Mouse (Mus musculus) myocyte (in vitro differentiated cells): ENCODE data around the gene Gpc5. TPM values are rescaled to one million over a fixed set of nuclear protein-coding genes. Genes with fewer than 3 reads are reported as not detected.

ENCODE experiments used
- H3K27me3 ChIP-seq: one replicate; pipeline ENCODE4 v1.6.1; 2011; ENCODE audit not compliant: control insufficient read depth, insufficient read depth, insufficient read length
- H3K36me3 ChIP-seq: one replicate; pipeline ENCODE4 v1.6.1; 2011; ENCODE audit not compliant: control insufficient read depth, insufficient read depth
- H3K4me2 ChIP-seq: one replicate; pipeline ENCODE4 v1.6.1; 2011; ENCODE audit warnings: low read depth, control low read depth
- H3K4me3 ChIP-seq: one replicate; pipeline ENCODE4 v1.5.1; 2011; ENCODE audit warnings: mild to moderate bottlenecking, control low read depth, moderate library complexity
- H3K79me2 ChIP-seq: one replicate; pipeline ENCODE4 v1.6.1; 2011; ENCODE audit not compliant: control insufficient read depth, insufficient read depth
- H3ac ChIP-seq: one replicate; pipeline ENCODE4 v1.6.1; 2011; ENCODE audit not compliant: control insufficient read depth, insufficient read length
- CEBPB ChIP-seq: IDR thresholded peaks from 2 replicates; pipeline ENCODE4 v1.6.1; 2011; ENCODE audit warnings: mild to moderate bottlenecking, moderate library complexity; ENCODE audit not compliant: poor library complexity, insufficient read depth, severe bottlenecking
- E2F4 ChIP-seq: IDR thresholded peaks from one replicate; pipeline ENCODE4 v1.6.1; 2011; ENCODE audit warnings: mild to moderate bottlenecking, control low read depth, moderate library complexity; ENCODE audit not compliant: insufficient read depth
- MAX ChIP-seq: IDR thresholded peaks from one replicate; pipeline ENCODE4 v1.6.1; 2011; ENCODE audit warnings: low read depth, mild to moderate bottlenecking, control low read depth
- MYOD1 ChIP-seq, 3 experiments: IDR thresholded peaks; one replicate each; pipeline ENCODE4 v1.6.1; 2011; ENCODE audit warnings: control low read depth in 2 of 3, low read depth in 2 of 3, mild to moderate bottlenecking in 2 of 3, moderate library complexity in 1 of 3; ENCODE audit not compliant: insufficient read length in 2 of 3, control insufficient read depth in 1 of 3
- MYOG ChIP-seq, 3 experiments: IDR thresholded peaks; one replicate each; pipeline ENCODE4 v1.6.1; 2011; ENCODE audit warnings: control low read depth in 2 of 3, low read depth in 2 of 3, mild to moderate bottlenecking in 2 of 3; ENCODE audit not compliant: insufficient read length in 2 of 3, control insufficient read depth in 1 of 3, insufficient read depth in 1 of 3
- POLR2A ChIP-seq: IDR thresholded peaks from one replicate; pipeline ENCODE4 v1.6.1; 2011; ENCODE audit warnings: low read depth, mild to moderate bottlenecking, control low read depth, moderate library complexity; ENCODE audit not compliant: insufficient read length
- POLR2AphosphoS2 ChIP-seq: IDR thresholded peaks from one replicate; pipeline ENCODE4 v1.6.1; 2011; ENCODE audit warnings: low read depth, control low read depth; ENCODE audit not compliant: insufficient read length
- REST ChIP-seq: IDR thresholded peaks from one replicate; pipeline ENCODE4 v1.6.1; 2011; ENCODE audit warnings: mild to moderate bottlenecking, control low read depth, moderate library complexity; ENCODE audit not compliant: insufficient read depth, insufficient read length
- SRF ChIP-seq: IDR thresholded peaks from one replicate; pipeline ENCODE4 v1.6.1; 2011; ENCODE audit warnings: low read depth; ENCODE audit not compliant: control insufficient read depth, insufficient read length
- TCF12 ChIP-seq: IDR thresholded peaks from one replicate; pipeline ENCODE4 v1.6.1; 2011; ENCODE audit warnings: mild to moderate bottlenecking, control low read depth; ENCODE audit not compliant: poor library complexity, insufficient read depth, severe bottlenecking
- TCF3 ChIP-seq: IDR thresholded peaks from one replicate; pipeline ENCODE4 v1.6.1; 2011; ENCODE audit warnings: low read depth, control low read depth; ENCODE audit not compliant: insufficient read length
- USF1 ChIP-seq: IDR thresholded peaks from one replicate; pipeline ENCODE4 v1.6.1; 2011; ENCODE audit warnings: low read depth, mild to moderate bottlenecking, control low read depth, moderate library complexity
- polyA plus RNA-seq: library from polyadenylated mRNA; unstranded; fragments of >200 nt; fragmentation: generic; extraction: Trizol; gene quantifications from one replicate; pipeline ENCODE4 v1.2.1, GENCODE M21; 2012; ENCODE audit warnings: missing spikeins

Gene Gpc5
- polyA plus RNA-seq, 1 experiment: not detected

- no peaks in the 10 kb centered on the region for H3K27me3 ChIP-seq
- no peak overlapping the region for H3K4me2 ChIP-seq
- H3K36me3 ChIP-seq: no peaks in the 10 kb centered on the region
- no peaks in the 10 kb centered on the region for H3K79me2 ChIP-seq
- no peak overlapping the region for H3K4me3 ChIP-seq
- TF ChIP-seq POLR2AphosphoS2: no peak
- no peak for TF ChIP-seq POLR2A
- no peak for TF ChIP-seq MYOD1 (IDR thresholded peaks at IDR 0.05; ENCODE audit: control insufficient read depth in 1 of 3, insufficient read length in 2 of 3, low read depth in 2 of 3)
- no peak for TF ChIP-seq TCF3
- TF ChIP-seq REST: no peak
- no peak for TF ChIP-seq TCF12
- no peak for TF ChIP-seq CEBPB
- TF ChIP-seq MYOG (IDR thresholded peaks at IDR 0.05; ENCODE audit: control insufficient read depth in 1 of 3, insufficient read depth in 1 of 3, insufficient read length in 2 of 3, low read depth in 2 of 3): no peak
- H3ac ChIP-seq: no peak overlapping the region
Measured at GRCm38 (mm10) chr14:116384602-116385001, 1292.6 kb downstream of the Gpc5 start.

GRCm38 (mm10) chr14:116415511-116415910 is 1323.5 kb downstream of the Gpc5 start:
- Histone ChIP-seq H3K4me3 (no peak overlapping the region), H3K27me3 (no peaks in the 10 kb centered on the region), H3K79me2 (no peaks in the 10 kb centered on the region), H3K4me2 (no peak overlapping the region), H3ac (no peak overlapping the region), H3K36me3 (no peaks in the 10 kb centered on the region)
- TF ChIP-seq MYOG (IDR thresholded peaks at IDR 0.05; ENCODE audit: control insufficient read depth in 1 of 3, insufficient read depth in 1 of 3, insufficient read length in 2 of 3, low read depth in 2 of 3) (no peak), POLR2AphosphoS2 (no peak), MYOD1 (IDR thresholded peaks at IDR 0.05; ENCODE audit: control insufficient read depth in 1 of 3, insufficient read length in 2 of 3, low read depth in 2 of 3) (no peak), USF1 (no peak), TCF3 (no peak), SRF (no peak), POLR2A (no peak), E2F4 (no peak), TCF12 (no peak), CEBPB (no peak), MAX (no peak), REST (no peak)

- Histone ChIP-seq H3ac (no peak overlapping the region), H3K4me2 (no peak overlapping the region), H3K27me3 (no peaks in the 10 kb centered on the region), H3K36me3 (no peaks in the 10 kb centered on the region), H3K4me3 (no peak overlapping the region), H3K79me2 (no peaks in the 10 kb centered on the region)
- no peak for TF ChIP-seq CEBPB
- TF ChIP-seq MAX: no peak
- no peak for TF ChIP-seq TCF12
- TF ChIP-seq TCF3: no peak
- TF ChIP-seq POLR2AphosphoS2: no peak
- TF ChIP-seq REST: no peak
- no peak for TF ChIP-seq E2F4
- no peak for TF ChIP-seq MYOD1 (IDR thresholded peaks at IDR 0.05; ENCODE audit: control insufficient read depth in 1 of 3, insufficient read length in 2 of 3, low read depth in 2 of 3)
- TF ChIP-seq USF1: no peak
- no peak for TF ChIP-seq POLR2A
- no peak for TF ChIP-seq MYOG (IDR thresholded peaks at IDR 0.05; ENCODE audit: control insufficient read depth in 1 of 3, insufficient read depth in 1 of 3, insufficient read length in 2 of 3, low read depth in 2 of 3)
- TF ChIP-seq SRF: no peak
Measured at GRCm38 (mm10) chr14:116448219-116448618, 1356.2 kb downstream of the Gpc5 start.

GRCm38 (mm10) chr14:116453356-116453755 is 1361.3 kb downstream of the Gpc5 start:
- Histone ChIP-seq H3K4me3 (no peak overlapping the region), H3K79me2 (no peaks in the 10 kb centered on the region), H3K36me3 (no peaks in the 10 kb centered on the region), H3K4me2 (no peak overlapping the region), H3ac (no peak overlapping the region), H3K27me3 (no peaks in the 10 kb centered on the region)
- TF ChIP-seq TCF12: no peak
- no peak for TF ChIP-seq CEBPB
- no peak for TF ChIP-seq POLR2AphosphoS2
- TF ChIP-seq MYOD1 (IDR thresholded peaks at IDR 0.05; ENCODE audit: control insufficient read depth in 1 of 3, insufficient read length in 2 of 3, low read depth in 2 of 3): no peak
- TF ChIP-seq USF1: no peak
- no peak for TF ChIP-seq TCF3
- no peak for TF ChIP-seq MYOG (IDR thresholded peaks at IDR 0.05; ENCODE audit: control insufficient read depth in 1 of 3, insufficient read depth in 1 of 3, insufficient read length in 2 of 3, low read depth in 2 of 3)
- TF ChIP-seq POLR2A: no peak
- no peak for TF ChIP-seq REST
- TF ChIP-seq SRF: no peak
- no peak for TF ChIP-seq E2F4
- TF ChIP-seq MAX: no peak

GRCm38 (mm10) chr14:116456211-116456610 is 1364.2 kb downstream of the Gpc5 start:
- Histone ChIP-seq H3K4me2 (no peak overlapping the region), H3K36me3 (no peaks in the 10 kb centered on the region), H3K27me3 (no peaks in the 10 kb centered on the region), H3K79me2 (no peaks in the 10 kb centered on the region), H3ac (no peak overlapping the region), H3K4me3 (no peak overlapping the region)
- TF ChIP-seq MAX: no peak
- no peak for TF ChIP-seq POLR2AphosphoS2
- TF ChIP-seq SRF: no peak
- no peak for TF ChIP-seq USF1
- no peak for TF ChIP-seq TCF12
- no peak for TF ChIP-seq TCF3
- TF ChIP-seq POLR2A: no peak
- no peak for TF ChIP-seq E2F4
- no peak for TF ChIP-seq MYOD1 (IDR thresholded peaks at IDR 0.05; ENCODE audit: control insufficient read depth in 1 of 3, insufficient read length in 2 of 3, low read depth in 2 of 3)
- no peak for TF ChIP-seq CEBPB
- no peak for TF ChIP-seq REST
- no peak for TF ChIP-seq MYOG (IDR thresholded peaks at IDR 0.05; ENCODE audit: control insufficient read depth in 1 of 3, insufficient read depth in 1 of 3, insufficient read length in 2 of 3, low read depth in 2 of 3)
